Mouse (Mus musculus) hematopoietic multipotent progenitor cell, adult 10-12 weeks (in vitro differentiated cells): ENCODE measurements around the gene Ikzf5. TPM values are rescaled to one million over a fixed set of nuclear protein-coding genes. Genes with fewer than 3 reads are reported as not detected.

Experiments
- polyA plus RNA-seq: library from polyadenylated mRNA; stranded (reverse); fragments of >175 nt; gene quantifications from 2 replicates; pipeline ENCODE4 v1.2.3, GENCODE M21; 2012; ENCODE audit warnings: low replicate concordance

Ikzf5 gene
- 2.3 and 11.5 TPM in 2 replicates for polyA plus RNA-seq

DNA sequence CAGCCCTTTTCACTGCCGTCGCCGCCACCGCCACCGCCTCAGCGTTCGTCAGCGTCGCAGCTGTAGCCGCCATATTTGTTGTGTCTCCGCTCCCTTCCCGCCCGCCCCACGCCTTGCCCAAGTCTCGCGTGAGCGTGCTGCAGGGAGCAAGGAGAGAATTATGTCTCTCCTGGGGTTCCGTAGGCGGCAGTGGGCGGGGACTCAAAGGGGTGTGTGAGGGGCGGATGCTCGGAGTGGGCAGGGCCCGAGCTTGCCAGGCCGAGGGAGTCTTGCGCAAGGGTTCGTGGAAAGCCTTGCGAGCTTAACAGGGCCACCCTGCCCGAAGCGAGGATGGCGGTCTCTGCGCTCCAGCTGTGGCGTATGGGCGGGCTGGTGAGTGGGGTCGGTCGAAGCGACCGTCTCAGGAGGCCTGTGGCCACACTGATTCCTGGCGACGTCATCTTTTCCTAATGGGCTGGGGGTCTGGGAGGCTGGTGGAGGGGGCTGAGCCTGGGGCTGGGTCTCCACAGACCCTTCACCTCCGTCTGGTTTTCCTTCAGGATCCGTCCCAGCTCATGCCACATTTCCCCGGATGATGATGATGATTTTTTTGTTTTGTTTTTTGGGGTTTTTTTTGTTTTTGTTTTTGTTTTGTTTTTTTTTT, at the start of gene Ikzf5, which contains the start of gene Acadsb:
Gene Ikzf5 (minus strand): TSS at position 106 of the 643 bp plus-strand sequence.
Gene Acadsb (plus strand): TSS at position 186 of the 643 bp plus-strand sequence.

DNA sequence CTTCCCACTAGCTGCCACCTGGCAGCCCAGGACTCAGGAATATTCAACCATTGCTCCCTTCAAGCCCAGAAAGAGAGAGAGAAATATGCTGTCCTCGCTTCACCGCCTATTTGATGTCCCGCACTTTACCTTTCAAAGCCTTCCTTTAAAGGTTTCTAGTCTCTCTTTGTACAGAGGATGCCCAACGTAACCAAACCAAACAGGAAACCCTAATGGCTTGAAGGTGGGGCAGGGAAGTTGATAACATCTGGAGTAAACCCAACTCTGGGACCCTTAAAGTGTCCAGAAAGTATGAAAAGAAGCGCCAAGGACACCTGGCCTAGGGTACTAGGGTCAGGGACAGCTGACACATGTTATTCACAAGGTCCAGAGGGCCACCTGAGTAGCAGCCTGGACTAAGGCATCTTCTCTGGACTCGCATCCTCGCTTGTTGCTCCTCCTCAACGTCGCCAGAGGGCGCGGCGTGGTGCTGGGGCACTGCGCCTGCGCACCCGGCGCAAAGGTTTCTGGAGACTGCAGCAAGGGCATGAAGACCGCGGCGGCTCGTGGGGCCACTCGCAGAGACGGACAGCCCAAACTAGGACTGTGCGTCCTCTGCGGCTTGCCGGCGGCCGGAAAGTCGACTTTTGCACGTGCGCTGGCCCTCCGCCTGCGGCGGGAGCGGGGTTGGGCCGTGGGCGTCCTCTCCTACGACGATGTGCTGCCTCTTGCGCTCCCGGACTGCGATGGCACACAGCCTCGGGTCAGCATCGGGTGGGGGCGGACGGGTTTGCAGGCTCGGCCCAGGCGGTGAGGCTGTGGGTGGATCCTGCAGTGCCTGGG, 39.5 kb downstream of the Ikzf5 start, which contains the start of gene Pstk:
Gene Pstk (plus strand): TSS at position 494 of the 822 bp plus-strand sequence.

DNA sequence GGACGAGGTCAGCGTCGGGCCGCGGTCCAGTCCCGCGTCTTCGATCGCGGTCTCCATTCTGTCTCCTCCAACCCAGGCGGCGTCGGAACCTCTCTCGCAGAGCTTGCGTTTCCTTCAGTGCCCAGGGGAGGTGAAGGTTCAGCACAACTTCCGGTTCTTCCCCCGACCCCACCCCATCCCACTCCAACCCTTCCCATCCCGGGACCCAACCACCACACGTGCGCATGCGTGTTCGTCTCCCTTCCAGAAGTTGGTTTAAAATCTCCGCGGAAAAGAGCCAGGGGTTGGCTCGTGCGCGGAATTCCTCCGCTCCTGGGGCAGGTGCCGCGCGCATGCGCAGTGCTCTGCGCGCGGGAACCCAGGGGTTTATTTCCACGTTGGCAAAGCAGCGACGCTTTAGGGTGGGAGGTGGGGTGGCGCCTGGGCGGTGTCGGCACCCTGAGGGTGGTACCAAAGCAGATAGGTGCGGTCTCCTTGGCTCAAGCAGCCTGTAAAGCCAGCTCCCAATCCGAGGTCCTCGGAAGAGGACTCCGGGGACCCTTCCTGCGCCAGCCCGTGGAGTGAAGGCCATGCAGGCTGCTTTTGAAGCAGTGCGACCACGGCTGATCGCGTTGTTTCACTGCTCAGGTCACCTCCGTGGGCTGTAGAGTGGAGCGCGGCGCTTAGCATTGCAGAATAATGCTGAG, 47.6 kb downstream of the Ikzf5 start, which contains the start of gene 2310057M21Rik:
Gene 2310057M21Rik (minus strand): TSS at position 145 of the 686 bp plus-strand sequence.

Other genes with a start within 250 kb of the Ikzf5 start
- gene 5430419D17Rik, start 236.1 kb downstream of the Ikzf5 start, polyA plus RNA-seq: 0.02 TPM in 1 of 2 replicates, not detected in the other
- gene Cuzd1, start 88.2 kb downstream of the Ikzf5 start, polyA plus RNA-seq: not detected in 2 replicates
- gene Fam24b, start 81.0 kb downstream of the Ikzf5 start, polyA plus RNA-seq: not detected in 2 replicates
- not detected in 2 replicates for gene Fam24a, start 76.7 kb downstream of the Ikzf5 start, polyA plus RNA-seq
- gene 2310057M21Rik, start 47.8 kb downstream of the Ikzf5 start, polyA plus RNA-seq: 10.1 and 27.6 TPM in 2 replicates
- 17.1 and 33.2 TPM in 2 replicates for gene Pstk, start 39.4 kb downstream of the Ikzf5 start, polyA plus RNA-seq
- gene Acadsb, start 80 bp upstream of the Ikzf5 start, polyA plus RNA-seq: 3.0 and 3.5 TPM in 2 replicates
- gene Hmx3, start 132.3 kb upstream of the Ikzf5 start, polyA plus RNA-seq: not detected in 2 replicates
- gene Hmx2, start 138.3 kb upstream of the Ikzf5 start, polyA plus RNA-seq: 0.19 TPM in 1 of 2 replicates, not detected in the other
- gene Bub3, start 149.7 kb upstream of the Ikzf5 start, polyA plus RNA-seq: 20.1 and 27.8 TPM in 2 replicates